Mouse (Mus musculus) cortical plate, adult 2 months (tissue): ENCODE data around the gene Apopt1.

Experiments
- CTCF ChIP-seq: fragments of 200-500 bp; IDR thresholded peaks from 2 replicates; pipeline ENCODE4 v1.5.1; 2011; ENCODE audit warnings: mild to moderate bottlenecking, control low read depth, low read length; ENCODE audit not compliant: insufficient read depth; ENCODE audit errors: extremely low read depth
- POLR2A ChIP-seq: fragments of 200-500 bp; IDR thresholded peaks from 2 replicates; pipeline ENCODE4 v1.6.1; 2011; ENCODE audit warnings: mild to moderate bottlenecking, low read length, control low read depth; ENCODE audit not compliant: insufficient read depth; ENCODE audit errors: extremely low read depth

DNA sequence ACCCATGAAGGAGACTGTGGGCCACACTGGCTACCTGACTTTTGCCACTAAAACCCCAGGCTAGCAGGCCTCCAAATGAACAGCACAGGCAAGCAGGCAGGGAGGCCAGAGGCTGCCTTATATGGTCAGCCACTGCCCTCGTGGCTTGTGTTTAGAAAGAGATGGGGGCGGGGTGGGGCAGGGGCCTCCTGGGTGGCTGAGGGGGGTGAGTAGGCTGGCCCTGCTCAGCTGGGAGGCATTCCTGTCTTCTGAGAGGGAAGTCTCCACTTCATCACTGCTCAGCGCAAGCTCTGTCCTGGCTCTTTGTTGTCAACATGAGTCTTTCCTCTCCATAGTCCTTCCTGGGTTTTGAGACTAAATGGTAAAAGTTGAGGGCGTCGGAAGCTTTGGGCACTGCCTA, 30.3 kb upstream of the Apopt1 start:
- TF ChIP-seq CTCF (no peak), POLR2A (no peak)
